Mouse (Mus musculus) kidney, adult 2 months (tissue): ENCODE measurements at regions not wholly inside any gene's neighbourhood (a gene's known extent, or its start where the extent isn't known, plus 50 kb on each side); places are given as distances from the start of the nearest gene placed in this dataset.

Experiments
- CTCF ChIP-seq: fragments of 200-500 bp; conservative IDR thresholded peaks from 2 replicates; pipeline ENCODE4 v1.5.1; 2011; ENCODE audit warnings: low read depth, mild to moderate bottlenecking, control low read depth, low read length, moderate library complexity, mixed read lengths; ENCODE audit not compliant: insufficient read depth, insufficient read length
- POLR2A ChIP-seq: fragments of 200-500 bp; IDR thresholded peaks from one replicate; pipeline ENCODE4 v1.6.1; 2011; ENCODE audit warnings: low read depth, low read length, control low read depth

GRCm38 (mm10) chr6:104989863-104990262 lies 497.3 kb downstream of the Cntn6 start:
- no peak for TF ChIP-seq CTCF
- no peak for TF ChIP-seq POLR2A
